Mouse (Mus musculus): ENCODE data around the gene Carns1. TPM values are rescaled to one million over a fixed set of nuclear protein-coding genes. Genes with fewer than 3 reads are reported as not detected.
"Not testable (repeated sequence)": the region's sequence is repeated elsewhere in the genome, so short reads cannot be mapped to it uniquely, and the experiment has no call there.

Carns1 gene
- polyA plus RNA-seq, 1 experiment from 2014 or later, result 4.1 TPM

GRCm38 (mm10) chr19:4131075-4131474 is 44.2 kb downstream of the Carns1 start:
- Histone ChIP-seq H3K9me3 (ENCODE audit: control insufficient read depth, low read length) (no peaks in the 10 kb centered on the region), H3K36me3 (ENCODE audit: control insufficient read depth, insufficient read depth) (peaks cover 16% of the 10 kb centered on the region), H3K4me2 (ENCODE audit: low read length) (no peak overlapping the region), H3K27me3 (replicated peaks; ENCODE audit: control insufficient read depth, insufficient read depth, low read length) (no peaks in the 10 kb centered on the region), H3K27ac (ENCODE audit: low read length) (no peak overlapping the region), H3K4me1 (replicated peaks; ENCODE audit: control insufficient read depth, insufficient read depth, low read length) (peaks cover 11% of the 10 kb centered on the region), H3K4me3 (replicated peaks; ENCODE audit: low read length) (no peak overlapping the region), H3K9ac (replicated peaks; ENCODE audit: low read depth, low read length) (no peak overlapping the region)
- ATAC-seq, result no peak
- WGBS, result 93% methylated on average over 5 of the region's 5 CpGs

- no peak for ATAC-seq
- H3K4me1 ChIP-seq (replicated peaks; ENCODE audit: control insufficient read depth, insufficient read depth, low read length), result peaks cover 12% of the 10 kb centered on the region
- H3K36me3 ChIP-seq (ENCODE audit: control insufficient read depth, insufficient read depth), result peaks cover 16% of the 10 kb centered on the region
- no peak overlapping the region for H3K4me3 ChIP-seq (replicated peaks; ENCODE audit: low read length)
- no peaks in the 10 kb centered on the region for H3K27me3 ChIP-seq (replicated peaks; ENCODE audit: control insufficient read depth, insufficient read depth, low read length)
- no peak overlapping the region for H3K4me2 ChIP-seq (ENCODE audit: low read length)
- no peak overlapping the region for H3K9ac ChIP-seq (replicated peaks; ENCODE audit: low read depth, low read length)
- H3K27ac ChIP-seq (ENCODE audit: low read length), result no peak overlapping the region
- WGBS, result 93% methylated on average over 4 of the region's 4 CpGs
- no peaks in the 10 kb centered on the region for H3K9me3 ChIP-seq (ENCODE audit: control insufficient read depth, low read length)
These were observed 45.2 kb downstream of the Carns1 start for GRCm38 (mm10) chr19:4130106-4130505.

- no peak overlapping the region for H3K4me2 ChIP-seq (ENCODE audit: low read length)
- H3K27ac ChIP-seq (ENCODE audit: low read length), result no peak overlapping the region
- no peak for ATAC-seq
- H3K4me1 ChIP-seq (replicated peaks; ENCODE audit: control insufficient read depth, insufficient read depth, low read length), result peaks cover 13% of the 10 kb centered on the region
- H3K9me3 ChIP-seq (ENCODE audit: control insufficient read depth, low read length), result no peaks in the 10 kb centered on the region
- H3K36me3 ChIP-seq (ENCODE audit: control insufficient read depth, insufficient read depth), result peaks cover 16% of the 10 kb centered on the region
- no peak overlapping the region for H3K9ac ChIP-seq (replicated peaks; ENCODE audit: low read depth, low read length)
- no peak overlapping the region for H3K4me3 ChIP-seq (replicated peaks; ENCODE audit: low read length)
- 97% methylated on average over 7 of the region's 7 CpGs for WGBS
- H3K27me3 ChIP-seq (replicated peaks; ENCODE audit: control insufficient read depth, insufficient read depth, low read length), result no peaks in the 10 kb centered on the region
These were observed 45.8 kb downstream of the Carns1 start for GRCm38 (mm10) chr19:4129462-4129861.

- H3K4me2 ChIP-seq (ENCODE audit: low read length), result peak overlapping the region; percentile 68
- H3K9me3 ChIP-seq (ENCODE audit: control insufficient read depth, low read length), result no peaks in the 10 kb centered on the region
- no peaks in the 10 kb centered on the region for H3K27me3 ChIP-seq (replicated peaks; ENCODE audit: control insufficient read depth, insufficient read depth, low read length)
- H3K27ac ChIP-seq (ENCODE audit: low read length), result no peak overlapping the region
- H3K4me1 ChIP-seq (replicated peaks; ENCODE audit: control insufficient read depth, insufficient read depth, low read length), result peaks cover 13% of the 10 kb centered on the region
- H3K4me3 ChIP-seq (replicated peaks; ENCODE audit: low read length), result peak overlapping the region; percentile 75
- peaks cover 12% of the 10 kb centered on the region for H3K36me3 ChIP-seq (ENCODE audit: control insufficient read depth, insufficient read depth)
- 61% methylated on average over 7 of the region's 7 CpGs for WGBS
- H3K9ac ChIP-seq (replicated peaks; ENCODE audit: low read depth, low read length), result peak overlapping the region; percentile 78
- ATAC-seq, result no peak
These were observed 48.4 kb downstream of the Carns1 start for GRCm38 (mm10) chr19:4126759-4127495.

GRCm38 (mm10) chr19:4125741-4126696 is 49.3 kb downstream of the Carns1 start, which contains the start of gene Aip:
Aip (minus strand) TSS chr19:4125858.
- H3K36me3 ChIP-seq (ENCODE audit: control insufficient read depth, insufficient read depth), result peaks cover 5% of the 10 kb centered on the region; the same call in 1 of the 2 replicates
- peak; percentile 93 for ATAC-seq

GRCm38 (mm10) chr19:4125268-4125667 is 50.0 kb downstream of the Carns1 start:
- H3K4me3 ChIP-seq (replicated peaks; ENCODE audit: low read length), result peak overlapping the region; percentile 75
- H3K4me2 ChIP-seq (ENCODE audit: low read length), result peak overlapping the region; percentile 68
- H3K4me1 ChIP-seq (replicated peaks; ENCODE audit: control insufficient read depth, insufficient read depth, low read length), result peaks cover 18% of the 10 kb centered on the region
- H3K9me3 ChIP-seq (ENCODE audit: control insufficient read depth, low read length); H3K27me3 ChIP-seq (replicated peaks; ENCODE audit: control insufficient read depth, insufficient read depth, low read length); H3K36me3 ChIP-seq (ENCODE audit: control insufficient read depth, insufficient read depth); H3K27ac ChIP-seq (ENCODE audit: low read length): not testable (repeated sequence)
- peak overlapping the region; percentile 78 for H3K9ac ChIP-seq (replicated peaks; ENCODE audit: low read depth, low read length)
- ATAC-seq, result peak; percentile 6
- WGBS, result 18% methylated on average over 3 of the region's 4 CpGs

More at GRCm38 (mm10) chr19:4125741-4126696, 49.3 kb downstream of the Carns1 start, which contains the start of gene Aip:
- Histone ChIP-seq H3K4me3 (replicated peaks; ENCODE audit: low read length) (peak within 1 kb of the TSS; percentile 75), H3K27ac (ENCODE audit: low read length) (peak within 1 kb of the TSS; percentile 19; the same call in 1 of the 2 replicates), H3K4me2 (ENCODE audit: low read length) (peak within 1 kb of the TSS; percentile 68), H3K4me1 (replicated peaks; ENCODE audit: control insufficient read depth, insufficient read depth, low read length) (peaks cover 13% of the 10 kb centered on the region), H3K9ac (replicated peaks; ENCODE audit: low read depth, low read length) (peak within 1 kb of the TSS; percentile 78), H3K9me3 (ENCODE audit: control insufficient read depth, low read length) (no peaks in the 10 kb centered on the region), H3K27me3 (replicated peaks; ENCODE audit: control insufficient read depth, insufficient read depth, low read length) (no peaks in the 10 kb centered on the region)
- under 1% methylated on average over 59 of the region's 64 CpGs for WGBS

- no peak overlapping the region for H3K27ac ChIP-seq (ENCODE audit: low read length)
- no peak overlapping the region for H3K9ac ChIP-seq (replicated peaks; ENCODE audit: low read depth, low read length)
- no peak overlapping the region for H3K4me2 ChIP-seq (ENCODE audit: low read length)
- no peak for ATAC-seq
- no peak overlapping the region for H3K4me3 ChIP-seq (replicated peaks; ENCODE audit: low read length)
- H3K9me3 ChIP-seq (ENCODE audit: control insufficient read depth, low read length), result no peaks in the 10 kb centered on the region
- no peaks in the 10 kb centered on the region for H3K27me3 ChIP-seq (replicated peaks; ENCODE audit: control insufficient read depth, insufficient read depth, low read length)
- peaks cover 5% of the 10 kb centered on the region; the same call in 1 of the 2 replicates for H3K36me3 ChIP-seq (ENCODE audit: control insufficient read depth, insufficient read depth)
- H3K4me1 ChIP-seq (replicated peaks; ENCODE audit: control insufficient read depth, insufficient read depth, low read length), result peaks cover 18% of the 10 kb centered on the region
- WGBS, result 89% methylated on average over 4 of the region's 4 CpGs
These were observed 50.8 kb downstream of the Carns1 start for GRCm38 (mm10) chr19:4124432-4124831.

GRCm38 (mm10) chr19:4122411-4123370 is 52.6 kb downstream of the Carns1 start:
- H3K27me3 ChIP-seq (replicated peaks; ENCODE audit: control insufficient read depth, insufficient read depth, low read length), result no peaks in the 10 kb centered on the region
- no peak overlapping the region for H3K4me3 ChIP-seq (replicated peaks; ENCODE audit: low read length)
- H3K36me3 ChIP-seq (ENCODE audit: control insufficient read depth, insufficient read depth), result no peaks in the 10 kb centered on the region; the same call in 1 of the 2 replicates
- no peak overlapping the region for H3K9ac ChIP-seq (replicated peaks; ENCODE audit: low read depth, low read length)
- 84% methylated on average over 7 of the region's 7 CpGs for WGBS
- no peak overlapping the region for H3K27ac ChIP-seq (ENCODE audit: low read length)
- no peaks in the 10 kb centered on the region for H3K9me3 ChIP-seq (ENCODE audit: control insufficient read depth, low read length)
- ATAC-seq, result no peak
- H3K4me2 ChIP-seq (ENCODE audit: low read length), result no peak overlapping the region
- peaks cover 18% of the 10 kb centered on the region for H3K4me1 ChIP-seq (replicated peaks; ENCODE audit: control insufficient read depth, insufficient read depth, low read length)
